Mouse (Mus musculus) left cerebral cortex, adult 18-20 months (tissue): ENCODE results near the gene Gm42906. TPM values are rescaled to one million over a fixed set of nuclear protein-coding genes. Genes with fewer than 3 reads are reported as not detected.

Experiments
- DNase-seq, 2 experiments: peaks; one replicate each; pipeline ENCODE4 v3.0.0; 2021 to 2022; ENCODE audit warnings: low spot score in 2 of 2, mixed read lengths in 1 of 2
- total RNA-seq, 2 experiments: library from RNA; stranded (reverse); gene quantifications; 2 replicates each; pipeline ENCODE4 v1.2.3; 2021

Gm42906 gene
- total RNA-seq, 2 experiments from 2014 or later: 1.1 TPM; not detected in 1

DNA sequence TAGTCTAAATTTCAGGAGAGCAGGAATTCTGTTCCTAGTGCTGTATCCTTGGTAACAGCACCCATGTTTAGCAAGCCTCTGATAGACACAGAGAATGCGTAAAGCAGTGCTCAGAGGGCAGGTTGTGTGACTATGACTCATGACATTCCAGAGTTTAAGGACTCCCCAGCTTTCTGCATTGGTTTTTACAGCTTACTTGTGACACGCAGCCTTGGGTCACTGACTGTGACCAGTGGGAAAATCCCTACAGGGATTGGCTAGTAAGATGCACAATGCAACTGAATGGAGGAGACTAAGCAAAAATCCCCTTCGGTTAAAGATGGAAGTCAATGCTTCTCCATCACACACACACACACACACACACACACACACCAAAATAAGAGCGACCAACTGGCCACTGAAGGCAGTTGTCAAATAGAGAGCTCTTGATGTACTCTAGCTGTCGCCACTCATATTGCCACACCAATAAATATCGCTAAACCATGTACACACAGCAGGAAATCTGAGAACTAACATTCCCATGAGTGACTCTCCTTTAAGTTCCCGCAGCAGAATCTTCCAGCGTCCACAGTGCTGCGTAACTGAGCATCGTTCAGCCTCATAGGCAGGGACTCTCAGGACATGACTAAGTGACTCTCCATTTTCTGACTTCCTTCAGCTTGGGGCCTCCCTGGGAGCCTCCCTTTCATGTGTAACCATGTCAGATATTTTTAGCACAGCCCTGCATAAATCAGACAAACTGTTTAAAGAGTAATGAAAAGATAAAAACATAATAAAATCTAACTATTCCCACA lies 112.0 kb downstream of the Gm42906 start:
- DNase-seq: peak in 1 of 2 experiments; percentile 13

- DNase-seq: no peak
These were observed 127.7 kb downstream of the Gm42906 start for GRCm38 (mm10) chr5:151300286-151300685.

GRCm38 (mm10) chr5:151299576-151299975 lies 128.4 kb downstream of the Gm42906 start:
- no peak for DNase-seq

DNA sequence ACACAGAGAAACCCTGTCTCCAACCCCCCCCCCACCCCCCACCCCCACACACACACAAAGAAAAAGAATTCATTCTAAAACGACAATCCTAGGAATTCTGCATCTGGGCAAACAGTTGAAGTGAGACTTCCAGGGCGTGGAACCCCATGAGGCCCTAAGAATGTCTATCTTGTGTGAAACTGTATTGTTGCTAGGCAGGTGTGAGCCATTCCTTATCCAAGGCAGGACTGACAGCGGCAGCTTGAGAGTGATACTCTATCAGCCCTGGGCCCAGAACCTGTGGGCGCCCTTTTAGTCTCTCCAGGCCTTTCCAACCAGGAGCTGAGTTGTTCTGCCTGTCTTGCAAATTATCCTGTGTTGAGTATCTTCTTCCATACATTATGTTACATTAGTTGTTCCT lies 129.6 kb downstream of the Gm42906 start:
- no peak for DNase-seq

- no peak for DNase-seq
These were observed 131.7 kb downstream of the Gm42906 start for GRCm38 (mm10) chr5:151296244-151296643.

DNA sequence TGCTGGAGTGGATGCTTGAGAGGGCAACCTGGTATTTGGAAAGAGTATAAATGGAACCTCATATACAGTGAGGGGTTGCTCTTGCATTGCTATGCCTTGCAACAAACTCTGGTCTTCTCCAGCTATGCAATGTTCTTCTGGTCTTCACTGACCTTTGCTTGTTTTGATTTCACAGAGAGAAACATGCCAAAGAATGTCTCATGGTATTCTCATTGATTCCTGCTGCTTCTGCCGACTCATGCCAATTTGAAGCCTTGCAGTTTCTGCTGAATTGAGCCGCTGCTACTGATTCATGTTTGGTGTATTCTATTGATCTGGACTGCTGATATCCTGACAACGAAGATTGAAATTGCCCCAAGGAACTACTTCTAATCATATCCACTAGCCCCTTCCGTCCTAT lies 134.4 kb downstream of the Gm42906 start:
- DNase-seq: no peak

DNA sequence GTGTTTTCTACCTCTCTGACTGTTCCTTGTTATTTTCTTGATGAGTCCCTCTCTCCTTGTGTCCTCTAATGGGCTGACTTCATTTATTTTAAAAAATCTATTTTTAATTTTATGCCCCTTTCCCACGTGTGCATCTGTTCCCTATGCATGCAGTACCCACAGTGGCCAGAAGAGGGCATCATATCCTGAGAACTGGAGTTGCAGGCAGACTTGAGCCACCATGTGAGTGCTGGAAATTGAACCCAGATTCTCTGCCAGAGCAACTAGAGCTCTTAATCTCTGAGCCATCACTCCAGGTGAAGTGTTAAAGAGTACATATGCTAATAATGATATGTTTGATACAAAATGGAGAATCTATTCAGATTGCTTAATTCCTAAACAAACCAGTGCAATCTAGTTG lies 135.7 kb downstream of the Gm42906 start:
- no peak for DNase-seq

DNA sequence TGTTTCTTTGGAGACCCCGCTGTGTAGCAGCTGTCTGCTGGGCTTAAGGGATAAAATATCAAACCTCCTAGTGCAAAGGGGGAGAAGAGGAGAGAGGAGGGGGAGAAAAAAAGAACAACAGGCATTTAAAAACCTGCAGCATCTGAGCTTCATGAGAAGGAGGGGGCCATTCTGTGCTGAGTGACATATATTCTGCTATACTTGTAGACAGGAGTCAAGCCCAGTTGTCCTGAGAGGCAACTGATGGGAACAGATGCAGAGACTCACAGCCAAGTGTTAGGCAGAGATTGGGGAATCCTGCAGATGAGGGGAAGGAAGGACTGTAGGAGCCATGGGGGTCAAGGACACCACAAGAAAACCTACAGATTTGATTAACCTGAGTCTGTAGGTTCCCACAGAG lies 141.6 kb downstream of the Gm42906 start:
- no peak for DNase-seq

DNA sequence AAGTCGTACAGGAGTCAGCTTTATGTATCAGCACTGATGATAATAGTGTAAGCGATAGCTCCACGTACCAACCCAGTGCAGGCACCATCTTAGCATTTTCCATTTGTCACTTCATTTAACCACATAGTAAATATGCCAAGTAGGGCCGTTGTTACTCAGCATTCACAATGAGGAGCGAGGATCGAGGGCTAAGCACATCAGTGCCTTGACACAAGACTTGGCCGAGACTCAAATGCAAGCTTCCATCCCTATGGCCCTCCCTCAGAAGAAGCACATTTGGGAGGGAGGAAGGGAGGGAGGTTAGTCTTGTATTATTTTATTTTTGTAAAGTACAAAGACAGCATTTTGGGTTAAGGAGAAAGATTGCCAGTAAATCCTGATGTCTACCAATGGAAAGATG lies 148.4 kb downstream of the Gm42906 start:
- no peak for DNase-seq

GRCm38 (mm10) chr5:151277927-151278326 lies 150.0 kb downstream of the Gm42906 start:
- no peak for DNase-seq

- DNase-seq: no peak
These were observed 152.0 kb downstream of the Gm42906 start for GRCm38 (mm10) chr5:151275986-151276385.

DNA sequence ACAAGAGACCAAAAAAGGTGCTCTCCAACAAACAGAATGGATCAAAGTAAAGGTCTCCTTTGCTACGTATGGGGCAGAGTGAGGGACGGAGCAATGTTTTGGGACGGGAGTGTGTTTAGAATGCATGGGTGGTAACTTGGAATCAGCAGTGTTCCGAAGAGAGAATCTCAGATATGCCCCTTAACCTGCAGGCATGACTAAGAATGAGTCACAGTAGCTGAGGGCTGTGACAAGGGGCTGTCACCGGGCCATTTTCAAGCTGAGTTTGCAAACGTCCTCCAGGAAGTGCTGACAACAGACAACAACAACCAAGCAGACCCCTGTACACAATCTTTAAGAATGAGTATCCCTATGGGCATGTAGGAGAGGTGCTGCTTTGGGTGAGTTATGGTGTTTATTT lies 153.7 kb downstream of the Gm42906 start:
- DNase-seq: no peak

DNA sequence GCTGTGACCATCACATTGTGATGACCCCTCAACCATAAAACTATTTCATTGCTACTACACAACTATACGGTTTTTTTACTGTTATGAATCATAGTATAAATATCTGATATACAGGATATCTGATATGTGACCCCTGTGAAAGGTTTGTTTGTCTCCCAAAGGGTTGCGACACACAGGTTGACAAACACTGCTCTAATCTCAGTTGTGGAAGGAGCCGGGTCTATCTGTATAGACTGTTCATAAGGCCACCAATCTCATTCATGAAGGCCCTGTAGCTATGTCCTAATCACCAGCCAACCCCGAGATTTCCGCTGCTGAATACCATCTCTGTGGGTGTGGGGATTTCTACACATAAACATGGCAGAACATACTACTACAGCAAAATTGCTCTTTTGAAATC lies 157.1 kb downstream of the Gm42906 start:
- no peak for DNase-seq

DNA sequence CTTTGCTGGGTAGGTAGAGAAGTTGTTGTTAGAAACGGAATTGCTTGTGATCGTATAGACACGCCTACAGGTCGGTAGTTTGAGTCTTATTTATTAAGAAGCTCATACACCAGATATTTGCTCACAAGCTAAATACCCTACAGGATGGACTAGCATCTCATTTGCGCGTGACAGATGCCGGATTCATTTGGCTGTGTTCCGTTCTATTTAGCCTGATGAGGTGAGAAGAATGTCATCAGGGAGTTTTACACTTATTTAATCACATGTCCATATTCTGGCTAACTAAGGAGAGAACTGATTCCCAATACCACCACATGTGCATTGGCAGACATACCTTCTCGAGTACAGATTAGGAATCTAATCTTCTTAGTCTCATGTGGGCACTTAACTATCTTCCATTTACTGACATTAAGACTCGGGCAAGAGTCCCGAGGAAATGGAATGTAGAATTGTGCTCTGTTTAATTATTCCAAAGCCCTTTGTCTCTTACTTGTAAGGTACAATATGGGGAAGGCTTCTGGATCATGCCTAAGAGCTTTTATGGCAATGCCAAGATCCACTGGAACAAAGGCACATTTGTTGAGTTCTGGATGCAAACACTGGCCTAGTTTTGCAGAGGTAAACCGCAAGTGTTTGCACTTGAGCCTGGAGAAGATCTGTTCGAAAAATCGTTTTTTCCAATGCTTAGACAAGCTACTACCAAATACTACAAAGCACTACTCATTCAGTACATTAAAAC lies 160.9 kb downstream of the Gm42906 start:
- no peak for DNase-seq

DNA sequence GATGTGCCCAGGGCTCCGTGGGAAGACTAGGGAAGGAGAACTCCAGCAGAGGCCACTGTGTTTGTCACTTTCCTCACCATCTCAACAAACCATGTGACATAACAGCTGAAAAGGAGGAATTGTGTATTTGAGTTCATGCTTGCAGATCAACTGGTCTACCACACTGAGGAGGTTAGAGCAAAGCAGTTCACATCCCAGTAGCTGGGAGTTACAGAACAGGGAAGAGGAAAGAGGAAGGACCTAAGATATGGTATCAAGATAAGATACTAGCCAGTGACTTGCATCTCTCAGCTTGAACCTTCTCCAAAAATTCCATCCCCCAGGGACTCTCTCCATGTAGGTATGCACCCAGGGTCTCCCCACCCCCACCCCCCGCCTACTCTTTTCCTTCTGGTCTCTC lies 166.4 kb downstream of the Gm42906 start:
- no peak for DNase-seq

- DNase-seq: no peak
These were observed 175.8 kb downstream of the Gm42906 start for GRCm38 (mm10) chr5:151252213-151252612.

- DNase-seq: no peak
These were observed 176.3 kb downstream of the Gm42906 start for GRCm38 (mm10) chr5:151251656-151252055.

DNA sequence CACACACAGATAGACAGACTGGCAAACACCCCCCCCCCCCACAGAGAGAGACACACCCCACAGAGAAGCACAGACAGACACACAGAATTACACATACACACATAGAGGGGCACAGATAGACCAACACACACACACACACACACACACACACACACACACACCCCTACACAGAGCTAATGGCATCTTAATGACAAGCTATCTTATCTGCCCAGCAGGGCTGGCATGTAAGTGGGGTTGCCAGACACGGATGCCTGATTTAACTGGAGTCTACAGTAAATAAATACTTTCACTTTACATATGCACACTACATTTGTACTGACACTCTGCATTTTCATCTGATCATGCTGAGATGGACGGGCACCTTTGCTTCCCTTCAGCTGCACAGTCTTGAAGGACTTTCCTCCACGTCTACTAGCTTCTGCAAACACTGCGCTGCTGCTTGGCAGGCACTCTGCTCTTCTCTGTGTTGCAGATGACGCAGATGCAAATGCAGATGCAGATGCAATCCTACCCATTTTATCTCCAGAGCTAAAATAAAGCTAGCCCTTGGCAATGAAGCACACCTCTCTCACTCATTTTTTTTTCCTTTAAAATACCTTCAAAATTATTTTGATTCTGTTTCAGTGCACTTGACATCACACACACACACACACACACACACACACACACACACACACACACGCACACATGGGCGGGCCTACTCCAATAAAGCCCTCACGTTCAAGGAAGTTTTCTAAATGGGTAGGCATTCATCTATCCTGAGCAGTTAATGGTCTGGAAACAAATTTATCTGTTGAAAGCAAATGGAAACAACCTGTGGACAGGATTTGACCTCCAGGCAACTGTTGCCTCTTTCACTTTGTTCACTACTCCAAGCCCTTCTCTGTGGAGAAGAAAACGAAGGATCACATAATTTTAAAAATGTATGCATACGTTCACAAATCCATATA lies 179.0 kb downstream of the Gm42906 start:
- DNase-seq: peak in 1 of 2 experiments; percentile 26

GRCm38 (mm10) chr5:151248084-151248483 lies 179.9 kb downstream of the Gm42906 start:
- DNase-seq: no peak

- no peak for DNase-seq
These were observed 180.7 kb downstream of the Gm42906 start for GRCm38 (mm10) chr5:151247115-151247875.

DNA sequence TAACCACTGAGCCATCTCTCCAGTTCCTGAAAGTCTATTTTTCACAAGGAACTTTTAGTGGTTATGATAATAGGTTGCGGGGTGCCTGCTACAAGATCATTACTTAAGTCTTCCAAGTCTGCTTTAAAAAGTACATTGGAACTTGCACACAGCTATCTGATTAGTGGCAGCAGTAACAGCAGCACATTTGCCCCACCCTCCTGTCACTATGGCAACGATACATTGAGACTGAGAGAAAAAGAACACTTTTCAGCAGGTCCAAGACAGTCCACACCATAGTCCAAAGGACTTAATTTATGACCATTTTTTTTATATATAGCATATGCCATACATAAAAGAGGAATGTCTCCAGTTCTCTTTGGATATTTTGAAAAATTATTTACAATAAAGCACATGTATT lies 181.7 kb downstream of the Gm42906 start:
- no peak for DNase-seq
